Mouse (Mus musculus) MEL (cell line): Measurements from ENCODE around the gene Dao. TPM values are rescaled to one million over a fixed set of nuclear protein-coding genes. Genes with fewer than 3 reads are reported as not detected.
A peak's percentile ranks its signal among the peaks of the same experiment; 100 is the strongest.

Source experiments
- DNase-seq: peaks from one replicate; pipeline ENCODE4 v3.0.0; 2011; ENCODE audit warnings: low read depth, low spot score
- H3K27ac ChIP-seq: 2 replicates; pipeline ENCODE4 v1.5.1; 2012; ENCODE audit warnings: low read depth, mild to moderate bottlenecking, control low read depth, low read length, moderate library complexity; ENCODE audit not compliant: control insufficient read depth
- H3K27me3 ChIP-seq, 2 experiments: fragments of 150-350 bp in 1 of 2; sonication (generic) in 1 of 2; 2 replicates each; pipeline ENCODE4 v1.6.1; 2012; ENCODE audit warnings: low read length in 2 of 2, mild to moderate bottlenecking in 2 of 2, improper control_type of control experiment in 1 of 2, moderate library complexity in 1 of 2; ENCODE audit not compliant: insufficient read depth in 2 of 2, control insufficient read depth in 1 of 2
- H3K36me3 ChIP-seq, 2 experiments: 2 replicates each; pipeline ENCODE4 v1.6.1; 2012 to 2014; ENCODE audit warnings: low read length in 2 of 2, improper control_type of control experiment in 1 of 2, inconsistent platforms in 1 of 2, mild to moderate bottlenecking in 1 of 2; ENCODE audit not compliant: insufficient read depth in 2 of 2, control insufficient read depth in 1 of 2
- H3K4me1 ChIP-seq, 2 experiments: fragments of 150-350 bp in 1 of 2; sonication (generic) in 1 of 2; 2 replicates each; pipeline ENCODE4 v1.6.1; 2012; ENCODE audit warnings: low read length in 2 of 2, improper control_type of control experiment in 1 of 2, mild to moderate bottlenecking in 1 of 2; ENCODE audit not compliant: insufficient read depth in 2 of 2, control insufficient read depth in 1 of 2
- H3K4me3 ChIP-seq, 2 experiments: fragments of 150-350 bp in 1 of 2; sonication (generic) in 1 of 2; 2 replicates each; pipeline ENCODE4 v1.5.1; 2012; ENCODE audit warnings: low read depth in 2 of 2, low read length in 2 of 2, mild to moderate bottlenecking in 2 of 2, moderate library complexity in 2 of 2, control low read depth in 1 of 2, improper control_type of control experiment in 1 of 2; ENCODE audit not compliant: control insufficient read depth in 1 of 2, insufficient read depth in 1 of 2
- H3K79me2 ChIP-seq: 2 replicates; pipeline ENCODE4 v1.6.1; 2012; ENCODE audit warnings: mild to moderate bottlenecking, low read length, moderate library complexity; ENCODE audit not compliant: control insufficient read depth, poor library complexity, insufficient read depth
- H3K9ac ChIP-seq: 2 replicates; pipeline ENCODE4 v1.6.1; 2012; ENCODE audit warnings: low read depth, mild to moderate bottlenecking, control low read depth, low read length, moderate library complexity; ENCODE audit not compliant: control insufficient read depth, poor library complexity, severe bottlenecking
- H3K9me3 ChIP-seq: fragments of 150-350 bp; sonication (generic); replicated peaks from 2 replicates; pipeline ENCODE4 v1.6.1; 2012; ENCODE audit warnings: mild to moderate bottlenecking, low read length, improper control_type of control experiment, moderate library complexity; ENCODE audit not compliant: insufficient read depth
- CHD1 ChIP-seq: IDR thresholded peaks from 2 replicates; pipeline ENCODE4 v1.6.1; 2012; ENCODE audit warnings: low read depth, mild to moderate bottlenecking, inconsistent platforms, low read length, improper control_type of control experiment
- CHD2 ChIP-seq: IDR thresholded peaks from 2 replicates; pipeline ENCODE4 v1.6.1; 2011; ENCODE audit warnings: low read length, improper control_type of control experiment
- CTCF ChIP-seq, 3 experiments: IDR thresholded peaks in 2 of 3; conservative IDR thresholded peaks in 1 of 3; 2 replicates each; pipeline ENCODE4 v1.5.1; 2011 to 2012; ENCODE audit warnings: low read length in 3 of 3, low read depth in 2 of 3, mild to moderate bottlenecking in 2 of 3, improper control_type of control experiment in 1 of 3, inconsistent platforms in 1 of 3, mixed read lengths in 1 of 3, moderate library complexity in 1 of 3; ENCODE audit not compliant: control insufficient read depth in 1 of 3, insufficient read depth in 1 of 3, poor library complexity in 1 of 3, severe bottlenecking in 1 of 3
- ELF1 ChIP-seq: IDR thresholded peaks from 2 replicates; pipeline ENCODE4 v1.6.1; 2014; ENCODE audit warnings: low read depth, mild to moderate bottlenecking, inconsistent platforms, low read length, improper control_type of control experiment, moderate library complexity
- EP300 ChIP-seq, 2 experiments: IDR thresholded peaks; 2 replicates each; pipeline ENCODE4 v1.6.1; 2011; ENCODE audit warnings: improper control_type of control experiment in 2 of 2, low read length in 2 of 2, low read depth in 1 of 2, mild to moderate bottlenecking in 1 of 2
- ETS1 ChIP-seq: IDR thresholded peaks from 2 replicates; pipeline ENCODE4 v1.6.1; 2012; ENCODE audit warnings: low read depth, mild to moderate bottlenecking, inconsistent platforms, low read length, improper control_type of control experiment, moderate library complexity
- GABPA ChIP-seq: IDR thresholded peaks from 2 replicates; pipeline ENCODE4 v1.6.1; 2012; ENCODE audit warnings: low read depth, mild to moderate bottlenecking, inconsistent platforms, low read length, improper control_type of control experiment, moderate library complexity
- JUND ChIP-seq: IDR thresholded peaks from 2 replicates; pipeline ENCODE4 v1.6.1; 2011; ENCODE audit warnings: low read depth, mild to moderate bottlenecking, improper control_type of control experiment, low read length
- MAZ ChIP-seq: IDR thresholded peaks from 2 replicates; pipeline ENCODE4 v1.6.1; 2012; ENCODE audit warnings: low read depth, mild to moderate bottlenecking, inconsistent platforms, low read length, improper control_type of control experiment
- NELFE ChIP-seq: IDR thresholded peaks from 2 replicates; pipeline ENCODE4 v1.6.1; 2011; ENCODE audit warnings: low read depth, low read length, improper control_type of control experiment
- RCOR1 ChIP-seq: IDR thresholded peaks from 2 replicates; pipeline ENCODE4 v1.6.1; 2012; ENCODE audit warnings: low read depth, mild to moderate bottlenecking, inconsistent platforms, low read length, improper control_type of control experiment
- TAL1 ChIP-seq: IDR thresholded peaks from 2 replicates; pipeline ENCODE4 v1.6.1; 2012; ENCODE audit warnings: mild to moderate bottlenecking, inconsistent platforms, low read length, moderate library complexity, mixed read lengths
- TBP ChIP-seq: IDR thresholded peaks from 2 replicates; pipeline ENCODE4 v1.8.0; 2011; ENCODE audit warnings: low read depth, low read length, improper control_type of control experiment
- TCF12 ChIP-seq: IDR thresholded peaks from 2 replicates; pipeline ENCODE4 v1.6.1; 2014; ENCODE audit warnings: low read depth, mild to moderate bottlenecking, inconsistent platforms, low read length, improper control_type of control experiment, moderate library complexity
- USF1 ChIP-seq: IDR thresholded peaks from 2 replicates; pipeline ENCODE4 v1.6.1; 2014; ENCODE audit warnings: low read depth, mild to moderate bottlenecking, inconsistent platforms, low read length, improper control_type of control experiment, moderate library complexity
- USF2 ChIP-seq, 2 experiments: IDR thresholded peaks; 2 replicates each; pipeline ENCODE4 v1.6.1; 2011 to 2012; ENCODE audit warnings: improper control_type of control experiment in 2 of 2, low read length in 2 of 2, borderline replicate concordance in 1 of 2, inconsistent platforms in 1 of 2, low read depth in 1 of 2, mild to moderate bottlenecking in 1 of 2; ENCODE audit not compliant: insufficient read depth in 1 of 2
- ZC3H11A ChIP-seq: IDR thresholded peaks from 2 replicates; pipeline ENCODE4 v1.6.1; 2012; ENCODE audit warnings: low read depth, mild to moderate bottlenecking, inconsistent platforms, low read length, improper control_type of control experiment
- polyA plus RNA-seq, 2 experiments: library from polyadenylated mRNA; stranded (reverse) in 1 of 2; unstranded in 1 of 2; fragments of >175 nt in 1 of 2; fragments of >200 nt in 1 of 2; gene quantifications; 2 replicates each; pipeline versions ENCODE4 v1.2.1 to v1.2.4; 2012; ENCODE audit warnings: low replicate concordance in 2 of 2, low read depth in 1 of 2; ENCODE audit not compliant: insufficient read length in 2 of 2, insufficient read depth in 1 of 2, missing spikeins in 1 of 2
- total RNA-seq: library from RNA; depleted of rRNA; stranded (reverse); fragments of 300-350 nt; gene quantifications from 2 replicates; pipeline ENCODE4 v1.2.3, GENCODE M21; 2012

Gene Dao
- total and polyA plus RNA-seq, 3 experiments = 0.04 TPM; not detected in 2

DNA sequence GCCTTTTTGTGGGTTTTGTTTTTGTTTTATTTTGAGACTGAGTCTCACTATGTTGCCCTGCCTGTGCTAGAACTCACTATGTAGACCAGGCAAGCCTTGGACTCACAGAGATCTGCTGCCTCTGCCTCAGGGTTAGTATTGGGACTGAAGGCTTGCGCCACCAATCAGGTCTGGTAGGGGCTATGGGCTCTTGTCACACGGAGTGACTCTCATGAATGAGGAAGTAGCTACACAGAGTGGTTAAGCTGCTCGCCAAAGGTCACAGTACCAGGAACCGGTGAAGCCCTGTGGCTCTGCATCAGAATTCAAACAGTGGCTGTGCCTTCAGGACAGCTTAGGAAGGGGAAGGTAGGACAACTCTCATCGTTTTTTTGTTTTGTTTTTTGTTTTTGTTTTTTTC is 4.1 kb upstream of the Dao start:
- H3K27me3 ChIP-seq = no peaks in the 10 kb centered on the region
- DNase-seq = peak; percentile 74
- H3K9me3 ChIP-seq = no peaks in the 10 kb centered on the region
- H3K36me3 ChIP-seq = no peaks in the 10 kb centered on the region
- H3K79me2 ChIP-seq = no peaks in the 10 kb centered on the region
- H3K27ac ChIP-seq = no peak overlapping the region
- H3K4me1 ChIP-seq = peaks cover 0 to 9% of the 10 kb centered on the region in 2 experiments; a peak in 3 of 4 replicates
- H3K4me3 ChIP-seq = no peak overlapping the region
- H3K9ac ChIP-seq = no peak overlapping the region; the same call in 1 of the 2 replicates
- peak; percentile 72 for TF ChIP-seq ELF1
- no peak for TF ChIP-seq CHD2
- TF ChIP-seq ETS1 = 0 out of 2 replicates have a peak, but pooled peaks have one; percentile 9
- TF ChIP-seq EP300 (IDR thresholded peaks at IDR 0.05; ENCODE audit: low read depth in 1 of 2, low read length in 2 of 2) = peak in 1 of 2 experiments; percentile 33; a peak in 1 of 4 replicates

DNA sequence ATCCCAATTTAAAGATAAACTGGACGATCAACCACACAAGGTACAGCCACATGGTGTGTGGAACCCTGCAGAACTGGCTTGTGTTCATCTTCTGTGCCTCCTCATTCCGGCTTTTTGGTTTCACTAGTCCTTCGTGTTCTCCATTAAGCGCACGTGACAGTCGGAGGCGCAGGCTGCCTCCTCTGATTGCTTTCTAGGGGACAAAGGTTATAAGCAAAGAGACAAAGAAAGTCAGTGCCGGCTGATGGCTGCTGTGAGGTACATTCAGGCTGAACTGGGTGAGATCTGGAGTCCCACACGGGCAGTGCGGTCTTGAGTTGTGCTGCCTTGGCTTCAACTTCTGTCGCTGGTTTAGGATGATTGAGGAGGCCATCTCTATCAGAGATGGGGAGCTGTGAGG is 1.1 kb downstream of the Dao start:
- no peak overlapping the region for H3K9ac ChIP-seq
- H3K4me3 ChIP-seq = no peak overlapping the region
- no peaks in the 10 kb centered on the region; a peak in 1 of 4 replicates for H3K36me3 ChIP-seq
- H3K79me2 ChIP-seq = no peaks in the 10 kb centered on the region
- no peaks in the 10 kb centered on the region for H3K27me3 ChIP-seq
- peaks cover 0 to 7% of the 10 kb centered on the region in 2 experiments; a peak in 3 of 4 replicates for H3K4me1 ChIP-seq
- DNase-seq = no peak
- no peaks in the 10 kb centered on the region for H3K9me3 ChIP-seq
- H3K27ac ChIP-seq = no peak overlapping the region
- no peak for TF ChIP-seq USF2 (IDR thresholded peaks at IDR 0.05; ENCODE audit: borderline replicate concordance in 1 of 2, insufficient read depth in 1 of 2, low read depth in 1 of 2, low read length in 2 of 2)
- no peak for TF ChIP-seq ELF1
- no peak for TF ChIP-seq CHD1
- TF ChIP-seq MAZ = no peak
- TF ChIP-seq RCOR1 = no peak
- no peak for TF ChIP-seq TCF12
- no peak for TF ChIP-seq TBP
- no peak for TF ChIP-seq ZC3H11A
- TF ChIP-seq NELFE = no peak
- no peak for TF ChIP-seq TAL1
- no peak for TF ChIP-seq GABPA
- TF ChIP-seq, all 39 proteins: peak for 0

- H3K27me3 ChIP-seq = no peaks in the 10 kb centered on the region
- no peaks in the 10 kb centered on the region for H3K9me3 ChIP-seq
- peaks cover 0 to 7% of the 10 kb centered on the region in 2 experiments; a peak in 2 of 4 replicates for H3K4me1 ChIP-seq
- no peaks in the 10 kb centered on the region for H3K79me2 ChIP-seq
- no peak for TF ChIP-seq JUND
- TF ChIP-seq CTCF (IDR thresholded peaks at IDR 0.05 in 2 of 3, conservative IDR thresholded peaks at IDR 0.05 in 1 of 3; ENCODE audit: control insufficient read depth in 1 of 3, insufficient read depth in 1 of 3, low read depth in 2 of 3, low read length in 3 of 3, poor library complexity in 1 of 3, severe bottlenecking in 1 of 3) = no peak
- TF ChIP-seq USF1 = no peak
- no peak overlapping the region for H3K9ac ChIP-seq
- DNase-seq = no peak
- no peak overlapping the region for H3K27ac ChIP-seq
- H3K4me3 ChIP-seq = no peak overlapping the region
- no peaks in the 10 kb centered on the region; a peak in 1 of 4 replicates for H3K36me3 ChIP-seq
Measured at GRCm38 (mm10) chr5:114005100-114005499, 1.6 kb downstream of the Dao start.
